Mouse (Mus musculus) left cerebral cortex, postnatal 36 days (tissue): ENCODE results near the gene Golga7b. TPM values are rescaled to one million over a fixed set of nuclear protein-coding genes. Genes with fewer than 3 reads are reported as not detected.
A peak's percentile ranks its signal among the peaks of the same experiment; 100 is the strongest.

Source experiments
- microRNA-seq: library from miRNA; unstranded; fragments of <30 nt; microRNA quantifications from one replicate; pipeline ENCODE4 v1.2.0, GENCODE M21; 2022
- total RNA-seq, 2 experiments: library from RNA; stranded (reverse); gene quantifications; 2 replicates each; pipeline ENCODE4 v1.2.3; 2021

Gene Golga7b
- total RNA-seq, 2 experiments from 2014 or later = 122 to 150 TPM

Small RNA genes within 50 kb of the gene (microRNA-seq; reads per million reads assigned to microRNA genes)
- gene Gm26339 = not detected
- gene Mir3085 = 7.9 reads per million, percentile 25 among the genes with 10 or more reads in this experiment

Other genes starting within 250 kb of the Golga7b start
- gene Ankrd2, start 211.6 kb upstream of the Golga7b start, total RNA-seq = not detected
- 1 to 10 TPM; 3.4 to 4.2 TPM for gene Hoga1, start 202.0 kb upstream of the Golga7b start, total RNA-seq
- under 1 TPM; 0.62 to 0.86 TPM for gene 4933411K16Rik, start 195.3 kb upstream of the Golga7b start, total RNA-seq
- gene Morn4, start 161.2 kb upstream of the Golga7b start, total RNA-seq = 10 to 100 TPM; 67.8 to 75.3 TPM
- gene Pi4k2a, start 157.1 kb upstream of the Golga7b start, total RNA-seq = 10 to 100 TPM; 63.6 to 72.2 TPM
- gene Avpi1, start 118.5 kb upstream of the Golga7b start, total RNA-seq = 10 to 100 TPM; 29.3 to 40.2 TPM
- gene Marveld1, start 100.2 kb upstream of the Golga7b start, total RNA-seq = 1 to 10 TPM; 9.5 to 9.8 TPM
- gene Zfyve27, start 83.6 kb upstream of the Golga7b start, total RNA-seq = 10 to 100 TPM; 78.8 to 94.5 TPM
- gene Sfrp5, start 45.3 kb upstream of the Golga7b start, total RNA-seq = under 1 TPM; 0.27 to 0.76 TPM
- gene Crtac1, start 184.2 kb downstream of the Golga7b start, total RNA-seq = 10 to 100 TPM; 67.7 to 77.0 TPM